28 mouse cellular contexts compared by ENCODE assay signal in genomic region chr6:71352201-71352600, GRCm38 (mm10). TPM values are rescaled to one million over a fixed set of nuclear protein-coding genes. Genes with fewer than 3 reads are reported as not detected.
"Had no signal": no experiment of that assay in that cellular context is flagged by ENCODE, and none has a peak within 500 bp of the region (broad histone marks: within the 10 kb centered on the region; RNA-seq: fewer than 3 reads in every experiment).

No protein-coding gene starts in this region.

- H3K4me2 ChIP-seq: intestine, embryonic 15.5 days; kidney, embryonic 15.5 days; liver, embryonic 13.5 days; midbrain, embryonic 11.5 days had no signal

- H3K36me3 ChIP-seq: intestine, embryonic 15.5 days; kidney, embryonic 15.5 days; liver, embryonic 13.5 days had no signal

- H3K9ac ChIP-seq: intestine, embryonic 15.5 days; kidney, embryonic 15.5 days; liver, embryonic 13.5 days had no signal

- H3K27me3 ChIP-seq: intestine, embryonic 15.5 days; kidney, embryonic 15.5 days; liver, embryonic 13.5 days had no signal

- H3K27ac ChIP-seq: intestine, embryonic 15.5 days; kidney, embryonic 15.5 days; liver, embryonic 13.5 days had no signal

- H3K4me3 ChIP-seq: intestine, embryonic 15.5 days; kidney, embryonic 15.5 days; liver, embryonic 13.5 days had no signal

- H3K4me1 ChIP-seq: intestine, embryonic 15.5 days; kidney, embryonic 15.5 days; liver, embryonic 13.5 days had no signal

- H3K9me3 ChIP-seq: intestine, embryonic 15.5 days; kidney, embryonic 15.5 days; liver, embryonic 13.5 days had no signal

- DNase-seq: kidney, adult 11 months; kidney, adult 8-10 months; kidney, postnatal 10 days; kidney, postnatal 36 days; layer of hippocampus, adult 9-11 months; liver, embryonic 13.5 days; lung, adult 2 months; lung, postnatal 14 days; lung, postnatal 4 days; midbrain, embryonic 14.5 days; right cerebral cortex, adult 18-20 months; right cerebral cortex, postnatal 14 days; right cerebral cortex, postnatal 4 days had no signal

RNA-seq across cellular contexts. Expression of gene Cd8a, which starts 21.0 kb away (rescaled TPM):
- total RNA-seq: layer of hippocampus, postnatal 25 days; left cerebral cortex, adult 18-20 months; left cerebral cortex, postnatal 25 days; megakaryocyte progenitor cell, adult 5-6 weeks; megakaryocyte-erythroid progenitor cell, adult 5-6 weeks; midbrain, postnatal 0 days had no signal
- polyA plus RNA-seq: intestine, embryonic 15.5 days; limb, embryonic 11.5 days; liver, embryonic 13.5 days; liver, embryonic 16.5 days; midbrain, embryonic 11.5 days; midbrain, embryonic 14.5 days; midbrain, postnatal 0 days; neural tube, embryonic 11.5 days; neural tube, embryonic 14.5 days; stomach, embryonic 16.5 days had no signal

RNA-seq across cellular contexts. Expression of gene Cd8b1, which starts 29.6 kb away (rescaled TPM):
- total RNA-seq: layer of hippocampus, postnatal 25 days; left cerebral cortex, adult 18-20 months; left cerebral cortex, postnatal 25 days; megakaryocyte progenitor cell, adult 5-6 weeks; megakaryocyte-erythroid progenitor cell, adult 5-6 weeks; midbrain, postnatal 0 days had no signal
- polyA plus RNA-seq: intestine, embryonic 15.5 days; limb, embryonic 14.5 days; liver, embryonic 13.5 days; midbrain, embryonic 11.5 days; midbrain, embryonic 14.5 days; midbrain, postnatal 0 days; neural tube, embryonic 11.5 days; neural tube, embryonic 14.5 days; stomach, embryonic 16.5 days had no signal

RNA-seq across cellular contexts. Expression of gene Smyd1, which starts 30.2 kb away (rescaled TPM):
- total RNA-seq: megakaryocyte progenitor cell, adult 5-6 weeks; megakaryocyte-erythroid progenitor cell, adult 5-6 weeks had no signal
